Mouse (Mus musculus) A20 (cell line): ENCODE results near the gene Dscam.

Experiments used
- DNase-seq: peaks from one replicate; pipeline ENCODE4 v3.0.0-alpha.2; 2011; ENCODE audit warnings: low read depth, low spot score

Dscam gene

DNA sequence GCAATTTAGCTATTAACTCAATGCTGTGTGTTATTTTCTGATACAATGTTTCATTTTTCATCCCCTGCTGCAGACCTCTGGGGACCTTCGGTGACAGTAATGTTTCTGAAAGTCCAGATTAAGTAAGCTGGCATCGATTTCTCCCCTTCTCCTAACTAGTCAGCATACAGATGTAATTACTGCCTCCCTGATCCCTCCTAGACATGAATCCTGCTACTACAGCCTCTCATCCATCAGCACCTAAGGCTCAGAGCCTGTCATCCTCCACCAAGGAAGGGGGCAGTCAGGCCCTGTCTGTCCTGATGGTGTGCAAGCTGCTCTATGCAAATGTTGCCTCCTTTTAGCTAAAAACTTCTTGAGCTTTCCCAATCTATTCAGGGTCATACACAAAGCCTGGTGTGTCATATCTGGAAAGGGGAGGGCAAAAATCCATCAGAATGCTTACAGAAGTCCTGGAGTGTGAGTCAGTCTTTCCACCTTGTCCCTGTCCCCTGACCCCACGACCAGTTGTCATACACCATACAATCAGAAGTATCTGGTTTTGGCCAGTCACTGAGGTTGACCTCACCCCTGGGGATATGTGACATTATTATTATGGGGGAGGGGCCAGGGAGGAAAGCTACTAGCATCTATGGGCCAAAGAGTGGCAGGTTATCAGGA is 571.0 kb downstream of the Dscam start:
- DNase-seq, result no peak

DNA sequence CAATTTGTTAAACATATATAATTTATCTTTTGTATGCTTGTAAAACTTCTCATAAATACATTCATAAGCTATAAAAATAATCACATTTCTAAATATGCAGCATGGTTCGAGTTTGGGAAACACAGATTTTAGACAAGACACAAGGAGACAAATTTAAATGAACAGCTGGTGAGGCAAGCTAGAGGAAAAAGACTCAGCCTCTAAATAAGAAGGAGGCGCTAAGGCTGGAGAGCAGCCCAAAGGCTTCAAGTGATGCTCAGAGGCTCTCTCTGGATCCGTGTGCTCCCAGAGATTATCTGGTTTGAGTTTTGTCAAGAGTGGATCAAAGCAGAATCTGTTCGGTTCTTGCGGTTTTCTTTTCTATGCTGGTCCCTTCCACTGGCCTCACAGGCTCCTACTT is 594.7 kb downstream of the Dscam start:
- no peak for DNase-seq

DNA sequence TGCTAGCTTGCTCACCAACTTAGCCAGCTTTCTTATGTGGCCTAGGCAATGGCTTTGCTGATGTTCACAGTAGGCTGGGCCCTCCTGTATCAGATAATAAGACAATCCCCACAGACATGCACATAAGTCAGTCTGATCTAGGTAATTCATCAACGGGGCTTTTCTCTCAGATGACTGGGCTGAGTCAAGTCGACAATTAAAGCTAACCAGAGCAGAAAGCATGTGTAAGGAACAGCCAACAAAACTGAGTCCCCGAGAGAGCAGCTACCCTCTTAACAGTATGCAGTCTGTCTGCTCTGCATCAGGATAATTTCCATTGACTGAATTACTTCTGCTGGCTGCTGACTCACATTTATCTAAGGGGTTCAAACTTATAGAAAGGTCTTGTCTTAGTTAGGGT is 603.1 kb downstream of the Dscam start:
- no peak for DNase-seq

DNA sequence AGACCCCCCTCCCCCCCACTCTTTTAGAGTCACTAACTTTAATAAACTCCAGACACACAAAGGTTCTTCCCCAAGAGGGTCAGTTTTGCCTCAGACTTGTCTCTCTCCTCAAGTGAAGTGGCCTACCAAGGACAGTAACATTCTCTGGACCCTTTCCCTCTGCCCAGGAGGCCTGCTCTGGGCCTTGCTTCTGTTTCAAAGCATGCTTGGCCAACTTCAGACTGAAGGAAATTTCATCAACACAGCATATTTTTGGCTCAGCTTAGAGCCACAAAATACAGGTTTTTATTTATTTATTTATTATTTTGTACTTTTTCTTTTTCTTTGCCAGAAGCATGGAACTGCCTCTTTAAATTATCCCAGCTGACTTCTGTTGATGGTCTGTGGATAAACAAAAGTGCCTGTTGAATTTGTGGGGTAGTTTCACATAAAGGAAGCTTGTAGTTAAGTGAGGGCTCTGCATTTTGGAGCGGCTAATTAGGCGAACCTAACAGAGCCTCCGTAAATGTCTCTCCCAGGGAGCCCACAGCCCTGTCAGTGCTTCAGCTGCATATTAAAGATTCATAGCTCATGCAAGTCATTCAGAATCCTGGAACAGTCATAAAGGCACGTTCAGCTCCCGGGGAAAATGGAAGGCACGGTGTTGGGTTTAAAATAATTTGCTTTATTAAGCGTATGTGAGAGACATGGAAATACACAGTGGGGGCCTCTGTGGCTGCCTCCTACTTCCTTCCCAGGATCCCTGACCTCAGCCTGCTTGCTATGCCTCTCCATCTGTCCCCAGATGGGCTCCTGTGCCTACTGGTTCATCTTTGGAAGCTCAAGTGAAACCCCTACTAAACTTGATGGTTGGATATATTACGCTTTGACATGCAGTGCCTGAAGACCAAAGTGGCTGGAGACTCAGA is 606.9 kb downstream of the Dscam start:
- no peak for DNase-seq

- no peak for DNase-seq
Measured at GRCm38 (mm10) chr16:96559796-96560195, 610.8 kb downstream of the Dscam start.

- no peak for DNase-seq
Measured at GRCm38 (mm10) chr16:96558341-96558740, 612.2 kb downstream of the Dscam start.

GRCm38 (mm10) chr16:96556621-96557020 is 613.9 kb downstream of the Dscam start:
- DNase-seq, result no peak

DNA sequence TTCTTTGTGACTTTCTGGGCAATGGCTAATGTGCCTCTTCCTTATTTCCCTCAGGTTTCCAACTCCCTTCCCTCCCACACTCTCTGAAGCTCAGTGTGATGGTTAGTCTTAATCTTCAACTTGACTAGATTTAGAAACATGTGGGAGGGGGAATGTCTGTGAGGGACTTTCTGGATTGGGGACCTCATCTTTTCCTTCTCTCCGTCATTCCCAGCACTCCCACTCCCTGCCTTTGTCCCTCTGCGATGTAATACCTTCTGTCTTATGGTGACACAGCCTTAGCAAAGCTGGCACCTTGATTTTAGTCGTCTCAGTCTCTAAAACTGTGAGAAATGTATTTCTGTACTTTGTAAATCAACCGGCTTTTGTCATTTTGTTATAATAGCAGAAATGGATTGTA is 615.1 kb downstream of the Dscam start:
- no peak for DNase-seq

- DNase-seq, result no peak
Measured at GRCm38 (mm10) chr16:96552680-96553079, 617.9 kb downstream of the Dscam start.

- peak; percentile 89 for DNase-seq
Measured at GRCm38 (mm10) chr16:96541056-96541455, 629.5 kb downstream of the Dscam start.
